Mouse (Mus musculus) forebrain, postnatal 0 days (tissue): ENCODE measurements around the gene Arhgef1. TPM values are rescaled to one million over a fixed set of nuclear protein-coding genes. Genes with fewer than 3 reads are reported as not detected.

Experiments used
- ATAC-seq: fragments of 200-750 bp; cut with Nextera tagmentation; 2 replicates; pipeline ENCODE4 v1.8.0; 2017; ENCODE audit warnings: mild to moderate bottlenecking, moderate library complexity
- DNase-seq: peaks from one replicate; pipeline ENCODE4 v3.0.0-alpha.2; 2015
- H3K27ac ChIP-seq: fragments of 300-500 bp; sonication (generic); 2 replicates; pipeline ENCODE4 v1.5.1; 2014; ENCODE audit warnings: low read depth, mild to moderate bottlenecking, antibody characterized with exemption, low read length, moderate library complexity, mixed read lengths
- H3K27me3 ChIP-seq: fragments of 300-500 bp; sonication (generic); 2 replicates; pipeline ENCODE4 v1.6.1; 2014; ENCODE audit warnings: mild to moderate bottlenecking, low read length, mixed read lengths; ENCODE audit not compliant: insufficient read depth
- H3K36me3 ChIP-seq: fragments of 300-500 bp; sonication (generic); 2 replicates; pipeline ENCODE4 v1.6.1; 2014; ENCODE audit warnings: mild to moderate bottlenecking, moderate library complexity; ENCODE audit not compliant: insufficient read depth
- H3K4me1 ChIP-seq: fragments of 300-500 bp; sonication (generic); 2 replicates; pipeline ENCODE4 v1.6.1; 2014; ENCODE audit warnings: antibody characterized with exemption; ENCODE audit not compliant: insufficient read depth
- H3K4me2 ChIP-seq: fragments of 300-500 bp; sonication (generic); 2 replicates; pipeline ENCODE4 v1.6.1; 2014; ENCODE audit warnings: low read depth, mild to moderate bottlenecking, moderate library complexity
- H3K4me3 ChIP-seq: fragments of 300-500 bp; sonication (generic); 2 replicates; pipeline ENCODE4 v1.5.1; 2014; ENCODE audit warnings: low read depth, low read length, mixed read lengths
- H3K9ac ChIP-seq: fragments of 300-500 bp; sonication (generic); 2 replicates; pipeline ENCODE4 v1.6.1; 2014; ENCODE audit warnings: mild to moderate bottlenecking
- H3K9me3 ChIP-seq: fragments of 300-500 bp; sonication (generic); 2 replicates; pipeline ENCODE4 v1.6.1; 2016; ENCODE audit warnings: low read length
- CTCF ChIP-seq: sonication (generic); IDR thresholded peaks from 2 replicates; pipeline ENCODE4 v1.5.1; 2016; ENCODE audit warnings: antibody characterized with exemption, control low read depth, low read depth
- WGBS: fragments of 180-500 bp; shearing (Covaris S2); extraction: QIAGEN DNeasy Blood & Tissue Kit; methylation state at CpG from one replicate; pipeline ENCODE4 v1.1.7; 2014; 5-methylcytosine and 5-hydroxymethylcytosine counted together
- microRNA-seq, 2 experiments: library from miRNA; unstranded; fragments of <30 nt; microRNA quantifications; one replicate each; pipeline ENCODE4; 2016
- polyA plus RNA-seq: library from polyadenylated mRNA; unstranded; fragments of >200 nt; fragmentation: Nextera tagmentation; extraction: Ambion mirVana; gene quantifications from 2 replicates; pipeline ENCODE4 v1.2.1, GENCODE M21; 2015
- total RNA-seq: library from RNA; depleted of rRNA; stranded (reverse); fragments of >200 nt; gene quantifications from 2 replicates; pipeline ENCODE4 v1.2.3, GENCODE M21; 2014; rRNA removed

The Arhgef1 gene
- total and polyA plus RNA-seq, 2 experiments from 2014 or later, result 26.8 to 30.3 TPM

DNA sequence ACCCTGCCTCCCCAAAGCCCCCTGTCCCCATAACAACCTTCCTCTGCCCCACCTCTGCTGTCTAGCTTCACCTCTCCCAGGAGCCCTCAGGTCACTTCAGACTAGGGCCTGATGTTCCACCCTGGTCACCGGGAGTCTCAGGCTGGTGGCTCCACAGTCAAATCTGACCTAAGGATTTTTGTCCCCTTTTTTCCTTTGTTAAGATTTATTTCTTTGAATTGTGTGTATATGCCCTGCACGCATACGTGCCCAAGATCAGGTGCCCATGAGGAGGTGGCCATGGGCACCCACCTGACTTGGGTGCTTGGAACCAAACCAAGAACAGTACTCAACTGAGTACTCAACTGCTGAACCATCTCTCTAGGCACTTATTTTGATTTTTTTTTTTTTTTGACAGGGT is 67.6 kb downstream of the Arhgef1 start:
- no peak for DNase-seq

DNA sequence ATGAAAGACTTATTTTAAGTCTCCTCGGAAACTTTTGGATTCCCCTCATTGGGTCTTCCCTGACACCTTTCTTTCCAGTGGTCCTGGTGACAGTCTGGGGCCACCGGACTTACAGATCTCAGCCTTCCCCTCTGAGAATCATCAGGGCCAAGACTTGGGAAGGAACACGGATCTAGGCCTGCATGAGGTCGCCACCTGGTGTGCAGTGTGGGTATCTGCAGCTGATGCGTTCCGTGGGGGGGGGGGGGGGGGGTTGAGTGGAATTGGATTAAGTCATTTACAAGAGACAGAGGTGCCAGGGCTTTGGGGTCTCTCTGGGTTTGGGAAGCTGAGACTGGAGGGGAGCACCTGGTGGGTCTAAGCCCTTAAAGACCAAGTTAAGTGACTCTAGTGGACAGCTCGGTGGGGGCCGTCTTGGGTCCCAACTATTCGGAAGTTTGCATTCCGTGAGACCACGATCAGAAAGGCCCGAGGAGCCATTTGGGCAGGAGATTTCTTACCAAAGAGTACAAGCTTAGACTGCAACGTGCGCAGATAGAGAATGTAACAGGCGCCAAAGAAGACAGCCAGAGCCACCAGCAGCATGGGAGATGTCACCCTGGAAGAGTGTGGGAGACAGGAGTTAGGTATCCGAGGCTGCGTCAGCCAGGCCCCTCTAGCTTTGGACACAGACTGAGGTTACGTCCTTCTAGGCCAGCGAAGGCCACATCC is 68.7 kb downstream of the Arhgef1 start:
- Histone ChIP-seq H3K27me3 (no peaks in the 10 kb centered on the region), H3K4me1 (0 out of 2 replicates have a peak, but pooled peaks cover 4% of the 10 kb centered on the region), H3K27ac (peak overlapping the region; percentile 87), H3K4me2 (peak overlapping the region; percentile 86), H3K9ac (peak overlapping the region; percentile 87), H3K4me3 (peak overlapping the region; percentile 76), H3K9me3 (no peaks in the 10 kb centered on the region), H3K36me3 (peaks cover 8% of the 10 kb centered on the region)
- peak; percentile 72 for DNase-seq
- peak; percentile 77 for TF ChIP-seq CTCF
- WGBS, result 10% methylated on average over 19 of the region's 19 CpGs
- peak; percentile 14 for ATAC-seq

More for the DNA sequence above, 67.6 kb downstream of the Arhgef1 start:
- Histone ChIP-seq H3K9me3 (no peaks in the 10 kb centered on the region), H3K9ac (no peak overlapping the region), H3K4me2 (no peak overlapping the region), H3K27ac (no peak overlapping the region), H3K4me1 (0 out of 2 replicates have a peak, but pooled peaks cover 4% of the 10 kb centered on the region), H3K27me3 (no peaks in the 10 kb centered on the region), H3K36me3 (peaks cover 8% of the 10 kb centered on the region), H3K4me3 (no peak overlapping the region)
- 97% methylated on average over 3 of the region's 3 CpGs for WGBS
- no peak for ATAC-seq
- no peak for TF ChIP-seq CTCF

- Histone ChIP-seq H3K27me3 (no peaks in the 10 kb centered on the region), H3K4me1 (0 out of 2 replicates have a peak, but pooled peaks cover 4% of the 10 kb centered on the region), H3K36me3 (peaks cover 8% of the 10 kb centered on the region), H3K4me3 (peak within 1 kb of the TSS; percentile 76), H3K27ac (peak within 1 kb of the TSS; percentile 87), H3K9me3 (no peaks in the 10 kb centered on the region), H3K9ac (peak within 1 kb of the TSS; percentile 87), H3K4me2 (peak within 1 kb of the TSS; percentile 86)
- peak; percentile 76 for TF ChIP-seq CTCF
- DNase-seq, result peak; percentile 94
- ATAC-seq, result peak; percentile 94
- under 1% methylated on average over 45 of the region's 45 CpGs for WGBS
Measured at GRCm38 (mm10) chr7:24971972-24972893, 69.5 kb downstream of the Arhgef1 start, which contains the start of gene Rabac1. Rabac1 (minus strand) TSS chr7:24972754.

DNA sequence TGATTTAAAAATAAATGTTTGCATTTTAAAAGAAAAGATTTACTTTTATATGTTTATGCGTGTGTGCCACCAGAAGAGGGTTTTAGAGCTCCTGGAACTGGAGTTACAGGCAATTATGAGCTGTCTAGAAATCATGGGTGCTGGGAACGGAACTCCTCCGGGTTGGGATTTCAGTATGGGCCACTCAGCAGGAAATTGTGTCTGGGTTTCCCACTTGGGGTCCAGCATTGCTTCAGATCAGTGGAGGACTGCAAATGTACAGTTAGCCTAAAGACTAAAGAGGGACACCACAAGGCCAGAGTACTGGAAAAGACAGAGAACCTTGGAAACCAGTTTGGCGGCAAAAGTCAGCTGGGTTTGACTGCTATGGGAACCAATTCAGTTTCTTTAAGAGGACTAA is 70.5 kb downstream of the Arhgef1 start:
- no peak overlapping the region for H3K4me3 ChIP-seq
- DNase-seq (no peak), ATAC-seq (no peak)
- H3K27me3 ChIP-seq, result no peaks in the 10 kb centered on the region
- no peaks in the 10 kb centered on the region for H3K9me3 ChIP-seq
- no peak overlapping the region for H3K27ac ChIP-seq
- H3K9ac ChIP-seq, result no peak overlapping the region
- WGBS, result 86% methylated on average over 4 of the region's 4 CpGs
- no peak for TF ChIP-seq CTCF
- H3K36me3 ChIP-seq, result peaks cover 18% of the 10 kb centered on the region
- H3K4me2 ChIP-seq, result no peak overlapping the region
- 0 out of 2 replicates have a peak, but pooled peaks cover 4% of the 10 kb centered on the region for H3K4me1 ChIP-seq

GRCm38 (mm10) chr7:24973902-24974301 is 71.2 kb downstream of the Arhgef1 start:
- DNase-seq (no peak), ATAC-seq (no peak)
- Histone ChIP-seq H3K36me3 (peaks cover 25% of the 10 kb centered on the region), H3K9ac (no peak overlapping the region), H3K9me3 (no peaks in the 10 kb centered on the region), H3K4me3 (no peak overlapping the region), H3K27me3 (no peaks in the 10 kb centered on the region), H3K4me2 (no peak overlapping the region), H3K27ac (no peak overlapping the region), H3K4me1 (0 out of 2 replicates have a peak, but pooled peaks cover 4% of the 10 kb centered on the region)
- no peak for TF ChIP-seq CTCF
- 77% methylated on average over 5 of the region's 5 CpGs for WGBS

GRCm38 (mm10) chr7:24974893-24975595 is 72.3 kb downstream of the Arhgef1 start:
- TF ChIP-seq CTCF, result peak; percentile 78
- Histone ChIP-seq H3K4me3 (no peak overlapping the region), H3K27ac (no peak overlapping the region), H3K4me1 (0 out of 2 replicates have a peak, but pooled peaks cover 4% of the 10 kb centered on the region), H3K4me2 (no peak overlapping the region), H3K27me3 (no peaks in the 10 kb centered on the region), H3K36me3 (peaks cover 28% of the 10 kb centered on the region), H3K9ac (no peak overlapping the region), H3K9me3 (no peaks in the 10 kb centered on the region)
- 30% methylated on average over 9 of the region's 9 CpGs for WGBS
- DNase-seq (peak; percentile 77), ATAC-seq (no peak)

Small RNA genes lying within 50 kb of the gene (microRNA-seq; reads per million reads assigned to microRNA genes)
- gene Mir7046, result 0.39 to 0.98 reads per million in 2 experiments

Other genes starting within 250 kb of the Arhgef1 start
- not detected in 2 replicates for gene Tex101, start 226.2 kb upstream of the Arhgef1 start, total RNA-seq
- not detected in 2 replicates for gene Tex101, start 226.2 kb upstream of the Arhgef1 start, polyA plus RNA-seq
- gene BC049730, start 193.7 kb upstream of the Arhgef1 start, total RNA-seq, result not detected in 2 replicates
- not detected in 2 replicates for gene BC049730, start 193.7 kb upstream of the Arhgef1 start, polyA plus RNA-seq
- not detected in 2 replicates for gene Gm4763, start 176.0 kb upstream of the Arhgef1 start, total RNA-seq
- gene Gm4763, start 176.0 kb upstream of the Arhgef1 start, polyA plus RNA-seq, result not detected in 2 replicates
- 0.48 TPM in 1 of 2 replicates, not detected in the other for gene Cd177, start 142.6 kb upstream of the Arhgef1 start, total RNA-seq
- gene Cd177, start 142.6 kb upstream of the Arhgef1 start, polyA plus RNA-seq, result 0.27 and 0.28 TPM in 2 replicates
- 0.57 TPM in 1 of 2 replicates, not detected in the other for gene Ceacam10, start 125.7 kb upstream of the Arhgef1 start, total RNA-seq
- 0.14 TPM in 1 of 2 replicates, not detected in the other for gene Ceacam10, start 125.7 kb upstream of the Arhgef1 start, polyA plus RNA-seq
- 26.5 and 99.9 TPM in 2 replicates for gene Gm9844, start 40.7 kb upstream of the Arhgef1 start, total RNA-seq
- gene Gm9844, start 40.7 kb upstream of the Arhgef1 start, polyA plus RNA-seq, result 35.2 and 38.2 TPM in 2 replicates
- gene Lypd4, start 33.0 kb upstream of the Arhgef1 start, total RNA-seq, result not detected in 2 replicates
- gene Lypd4, start 33.0 kb upstream of the Arhgef1 start, polyA plus RNA-seq, result not detected in 2 replicates
- 0.08 TPM in 1 of 2 replicates, not detected in the other for gene Dmrtc2, start 32.9 kb upstream of the Arhgef1 start, total RNA-seq
- gene Dmrtc2, start 32.9 kb upstream of the Arhgef1 start, polyA plus RNA-seq, result 0.23 and 0.28 TPM in 2 replicates
- gene Rps19, start 18.5 kb upstream of the Arhgef1 start, total RNA-seq, result 581 and 723 TPM in 2 replicates
- 1,350 and 1,888 TPM in 2 replicates for gene Rps19, start 18.5 kb upstream of the Arhgef1 start, polyA plus RNA-seq
- gene Cd79a, start 5.5 kb upstream of the Arhgef1 start, total RNA-seq, result 0.15 and 0.33 TPM in 2 replicates
- gene Cd79a, start 5.5 kb upstream of the Arhgef1 start, polyA plus RNA-seq, result 0.47 and 0.54 TPM in 2 replicates
- 0.54 and 2.1 TPM in 2 replicates for gene Gm4881, start 41.6 kb downstream of the Arhgef1 start, total RNA-seq
- gene Gm4881, start 41.6 kb downstream of the Arhgef1 start, polyA plus RNA-seq, result 0.33 and 0.97 TPM in 2 replicates
- 359 and 362 TPM in 2 replicates for gene Rabac1, start 69.8 kb downstream of the Arhgef1 start, total RNA-seq
- 393 and 448 TPM in 2 replicates for gene Rabac1, start 69.8 kb downstream of the Arhgef1 start, polyA plus RNA-seq
- gene Atp1a3, start 103.0 kb downstream of the Arhgef1 start, total RNA-seq, result 204 and 256 TPM in 2 replicates
- gene Atp1a3, start 103.0 kb downstream of the Arhgef1 start, polyA plus RNA-seq, result 432 and 535 TPM in 2 replicates
- gene Grik5, start 169.4 kb downstream of the Arhgef1 start, total RNA-seq, result 94.1 and 106 TPM in 2 replicates
- 10.2 and 15.8 TPM in 2 replicates for gene Grik5, start 169.4 kb downstream of the Arhgef1 start, polyA plus RNA-seq
- 25.4 and 31.5 TPM in 2 replicates for gene Zfp574, start 169.7 kb downstream of the Arhgef1 start, total RNA-seq
- gene Zfp574, start 169.7 kb downstream of the Arhgef1 start, polyA plus RNA-seq, result 30.6 and 33.0 TPM in 2 replicates